Mouse (Mus musculus) intestine, embryonic 14.5 days (tissue): Measurements from ENCODE around the gene Dmrtb1. TPM values are rescaled to one million over a fixed set of nuclear protein-coding genes. Genes with fewer than 3 reads are reported as not detected.
A peak's percentile ranks its signal among the peaks of the same experiment; 100 is the strongest.

Source experiments
- ATAC-seq: fragments of 200-750 bp; cut with Nextera tagmentation; replicated peaks from 2 replicates; pipeline ENCODE4 v1.8.0; 2017; ENCODE audit warnings: low read depth, moderate number of reproducible peaks, moderate TSS enrichment, moderate library complexity; ENCODE audit not compliant: low FRiP score, low TSS enrichment
- DNase-seq: peaks from one replicate; pipeline ENCODE4 v3.0.0-alpha.2; 2018; ENCODE audit warnings: low spot score
- H3K27ac ChIP-seq: fragments of 300-500 bp; sonication (generic); 2 replicates; pipeline ENCODE4 v1.5.1; 2014; ENCODE audit warnings: low read depth, mild to moderate bottlenecking, control low read depth
- H3K27me3 ChIP-seq: fragments of 300-500 bp; sonication (generic); replicated peaks from 2 replicates; pipeline ENCODE4 v1.6.1; 2014; ENCODE audit warnings: low read length, control low read depth; ENCODE audit not compliant: control insufficient read depth, insufficient read depth
- H3K36me3 ChIP-seq: fragments of 300-500 bp; sonication (generic); 2 replicates; pipeline ENCODE4 v1.6.1; 2014; ENCODE audit warnings: low read length, control low read depth; ENCODE audit not compliant: control insufficient read depth, insufficient read depth
- H3K4me1 ChIP-seq: fragments of 300-500 bp; sonication (generic); replicated peaks from 2 replicates; pipeline ENCODE4 v1.6.1; 2014; ENCODE audit warnings: low read length, control low read depth, mixed read lengths; ENCODE audit not compliant: control insufficient read depth, insufficient read depth
- H3K4me2 ChIP-seq: fragments of 300-500 bp; sonication (generic); 2 replicates; pipeline ENCODE4 v1.6.1; 2014; ENCODE audit warnings: low read length
- H3K4me3 ChIP-seq: fragments of 300-500 bp; sonication (generic); 2 replicates; pipeline ENCODE4 v1.5.1; 2014; ENCODE audit warnings: low read depth, low read length, control low read depth, mixed read lengths
- H3K9ac ChIP-seq: fragments of 300-500 bp; sonication (generic); 2 replicates; pipeline ENCODE4 v1.6.1; 2014; ENCODE audit warnings: mild to moderate bottlenecking, low read length
- H3K9me3 ChIP-seq: fragments of 300-500 bp; sonication (generic); 2 replicates; pipeline ENCODE4 v1.6.1; 2016; ENCODE audit warnings: low read length, control low read depth; ENCODE audit not compliant: control insufficient read depth
- WGBS: fragments of 180-500 bp; shearing (Covaris S2); extraction: QIAGEN DNeasy Blood & Tissue Kit; methylation state at CpG from one replicate; pipeline ENCODE4 v1.1.7; 2014; 5-methylcytosine and 5-hydroxymethylcytosine counted together
- polyA plus RNA-seq: library from polyadenylated mRNA; unstranded; fragments of >200 nt; fragmentation: Nextera tagmentation; extraction: Ambion mirVana; gene quantifications from 2 replicates; pipeline ENCODE4 v1.2.1, GENCODE M21; 2014

Dmrtb1 gene
- polyA plus RNA-seq, 1 experiment from 2014 or later = not detected

GRCm38 (mm10) chr4:107719161-107719560, 35.1 kb upstream of the Dmrtb1 start:
- 68% methylated on average over 5 of the region's 5 CpGs for WGBS
- Histone ChIP-seq H3K4me3 (no peak overlapping the region), H3K9me3 (no peaks in the 10 kb centered on the region), H3K27me3 (no peaks in the 10 kb centered on the region), H3K36me3 (no peaks in the 10 kb centered on the region), H3K27ac (no peak overlapping the region), H3K4me2 (no peak overlapping the region), H3K9ac (no peak overlapping the region), H3K4me1 (no peaks in the 10 kb centered on the region)
- DNase-seq = no peak
- ATAC-seq = no peak

GRCm38 (mm10) chr4:107718720-107719119, 34.7 kb upstream of the Dmrtb1 start:
- Histone ChIP-seq H3K4me1 (no peaks in the 10 kb centered on the region), H3K27ac (no peak overlapping the region), H3K27me3 (no peaks in the 10 kb centered on the region), H3K4me3 (no peak overlapping the region), H3K9me3 (no peaks in the 10 kb centered on the region), H3K36me3 (no peaks in the 10 kb centered on the region), H3K9ac (no peak overlapping the region), H3K4me2 (no peak overlapping the region)
- no peak for DNase-seq
- no peak for ATAC-seq
- WGBS = 88% methylated on average over 8 of the region's 8 CpGs

- H3K9me3 ChIP-seq = no peaks in the 10 kb centered on the region
- H3K4me3 ChIP-seq = no peak overlapping the region
- DNase-seq = no peak
- H3K9ac ChIP-seq = no peak overlapping the region
- no peaks in the 10 kb centered on the region for H3K27me3 ChIP-seq
- no peak for ATAC-seq
- 76% methylated on average over 8 of the region's 8 CpGs for WGBS
- H3K4me1 ChIP-seq = no peaks in the 10 kb centered on the region
- no peak overlapping the region for H3K27ac ChIP-seq
- no peaks in the 10 kb centered on the region for H3K36me3 ChIP-seq
- H3K4me2 ChIP-seq = no peak overlapping the region
Observed at GRCm38 (mm10) chr4:107717718-107718313, 33.8 kb upstream of the Dmrtb1 start.

- Histone ChIP-seq H3K36me3 (no peaks in the 10 kb centered on the region), H3K9ac (no peak overlapping the region), H3K27me3 (no peaks in the 10 kb centered on the region), H3K9me3 (no peaks in the 10 kb centered on the region), H3K4me2 (no peak overlapping the region), H3K4me1 (no peaks in the 10 kb centered on the region), H3K27ac (no peak overlapping the region), H3K4me3 (no peak overlapping the region)
- no peak for DNase-seq
- no peak for ATAC-seq
- WGBS = 74% methylated on average over 9 of the region's 9 CpGs
Observed at GRCm38 (mm10) chr4:107716754-107717299, 32.8 kb upstream of the Dmrtb1 start.

- Histone ChIP-seq H3K27me3 (no peaks in the 10 kb centered on the region), H3K36me3 (no peaks in the 10 kb centered on the region), H3K27ac (no peak overlapping the region), H3K9me3 (no peaks in the 10 kb centered on the region), H3K4me2 (no peak overlapping the region), H3K9ac (no peak overlapping the region), H3K4me3 (no peak overlapping the region), H3K4me1 (no peaks in the 10 kb centered on the region)
- ATAC-seq = no peak
- no peak for DNase-seq
- 73% methylated on average over 4 of the region's 4 CpGs for WGBS
Observed at GRCm38 (mm10) chr4:107706884-107707283, 22.9 kb upstream of the Dmrtb1 start.

GRCm38 (mm10) chr4:107704185-107704584, 20.2 kb upstream of the Dmrtb1 start:
- no peak for ATAC-seq
- no peaks in the 10 kb centered on the region for H3K9me3 ChIP-seq
- no peaks in the 10 kb centered on the region for H3K27me3 ChIP-seq
- H3K4me2 ChIP-seq = no peak overlapping the region
- WGBS = 79% methylated on average over 1 of the region's 1 CpGs
- no peaks in the 10 kb centered on the region for H3K36me3 ChIP-seq
- H3K9ac ChIP-seq = no peak overlapping the region
- H3K4me1 ChIP-seq = 0 out of 2 replicates have a peak, but pooled peaks cover 5% of the 10 kb centered on the region
- peak; percentile 62 for DNase-seq
- no peak overlapping the region for H3K4me3 ChIP-seq
- no peak overlapping the region for H3K27ac ChIP-seq

GRCm38 (mm10) chr4:107701679-107702078, 17.6 kb upstream of the Dmrtb1 start:
- ATAC-seq = no peak
- Histone ChIP-seq H3K9me3 (no peaks in the 10 kb centered on the region), H3K36me3 (no peaks in the 10 kb centered on the region), H3K4me1 (0 out of 2 replicates have a peak, but pooled peaks cover 5% of the 10 kb centered on the region), H3K4me2 (no peak overlapping the region), H3K4me3 (no peak overlapping the region), H3K9ac (no peak overlapping the region), H3K27me3 (no peaks in the 10 kb centered on the region), H3K27ac (no peak overlapping the region)
- 74% methylated on average over 11 of the region's 11 CpGs for WGBS
- no peak for DNase-seq

- Histone ChIP-seq H3K9me3 (no peaks in the 10 kb centered on the region), H3K36me3 (no peaks in the 10 kb centered on the region), H3K27me3 (no peaks in the 10 kb centered on the region), H3K4me3 (no peak overlapping the region), H3K4me2 (no peak overlapping the region), H3K4me1 (0 out of 2 replicates have a peak, but pooled peaks cover 5% of the 10 kb centered on the region), H3K9ac (no peak overlapping the region), H3K27ac (no peak overlapping the region)
- ATAC-seq (no peak), DNase-seq (peak; percentile 77)
- WGBS = 30% methylated on average over 11 of the region's 11 CpGs
Observed at GRCm38 (mm10) chr4:107701116-107701515, 17.1 kb upstream of the Dmrtb1 start.

- H3K4me3 ChIP-seq = no peak overlapping the region
- H3K4me1 ChIP-seq = 0 out of 2 replicates have a peak, but pooled peaks cover 5% of the 10 kb centered on the region
- H3K27ac ChIP-seq = no peak overlapping the region
- DNase-seq (no peak), ATAC-seq (no peak)
- 84% methylated on average over 9 of the region's 9 CpGs for whole genome bisulfite sequencing
- no peaks in the 10 kb centered on the region for H3K27me3 ChIP-seq
- no peak overlapping the region for H3K9ac ChIP-seq
- no peak overlapping the region for H3K4me2 ChIP-seq
- no peaks in the 10 kb centered on the region for H3K36me3 ChIP-seq
- H3K9me3 ChIP-seq = no peaks in the 10 kb centered on the region
Observed at GRCm38 (mm10) chr4:107699271-107699670, 15.2 kb upstream of the Dmrtb1 start.
